Comparison of ENCODE assay signal across 17 mouse cellular contexts in the genomic region with DNA sequence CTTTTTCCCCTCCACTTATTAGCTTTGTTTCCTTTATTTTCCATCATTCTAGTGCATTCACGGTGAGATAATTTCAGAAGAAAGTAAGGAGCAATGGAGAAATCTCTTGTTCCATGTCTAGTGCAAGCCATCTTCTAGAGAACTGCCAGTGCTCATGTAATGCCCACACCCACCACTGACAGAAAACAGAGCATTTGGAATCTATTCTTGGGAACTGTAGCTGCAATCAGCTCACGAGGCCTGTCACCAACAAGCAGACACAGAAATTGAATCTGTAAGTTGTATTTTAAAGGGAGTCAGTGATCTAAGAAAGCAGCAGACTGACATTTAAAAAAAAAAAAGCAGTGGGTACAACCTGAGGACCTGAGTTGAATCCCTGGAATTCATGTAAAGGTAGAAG.
DNase-seq lines count a peak whose midpoint lies in the region; ATAC-seq and TF ChIP-seq lines count a peak whose summit lies in the region.
"Had no signal": no experiment of that assay in that cellular context is flagged by ENCODE, and none has a peak within 500 bp of the region (broad histone marks: within the 10 kb centered on the region; RNA-seq: fewer than 3 reads in every experiment).

No protein-coding gene starts in this region.

- DNase-seq in forebrain, postnatal 0 days: no peak
- DNase-seq in forebrain, embryonic 14.5 days (ENCODE audit: low spot score): no peak
- peak; percentile 38 to 63 for DNase-seq in layer of hippocampus, adult 2 months (ENCODE audit: low spot score in 2 of 2)
- no peak for DNase-seq in layer of hippocampus, adult 8-10 months (ENCODE audit: low spot score in 2 of 2)
- DNase-seq in heart, postnatal 0 days (ENCODE audit: low spot score): peak; percentile 82
- DNase-seq in right cerebral cortex, postnatal 10 days (ENCODE audit: low spot score in 2 of 2): peak; percentile 45 to 70
- no peak for DNase-seq in kidney, postnatal 25 days
- DNase-seq in forebrain, embryonic 11.5 days (ENCODE audit: low spot score): no peak
- DNase-seq: adrenal gland, postnatal 10 days; cerebellum, adult 9-10 months; kidney, adult 9 months; liver; lung, adult 18-20 months; lung, postnatal 4 days had no signal

- no peaks in the 10 kb centered on the region for H3K9me3 ChIP-seq in forebrain, postnatal 0 days (ENCODE audit: low read length)
- H3K9me3 ChIP-seq in forebrain, embryonic 14.5 days (replicated peaks; ENCODE audit: control insufficient read depth, low read length): no peaks in the 10 kb centered on the region
- no peaks in the 10 kb centered on the region for H3K9me3 ChIP-seq in heart, postnatal 0 days (replicated peaks; ENCODE audit: control insufficient read depth, low read length)
- no peaks in the 10 kb centered on the region for H3K9me3 ChIP-seq in forebrain, embryonic 11.5 days (ENCODE audit: control insufficient read depth, low read length)
- H3K9me3 ChIP-seq: forebrain, embryonic 10.5 days; midbrain, embryonic 12.5 days had no signal

- H3K27ac ChIP-seq in forebrain, postnatal 0 days (ENCODE audit: low read depth, low read length): no peak overlapping the region
- no peak overlapping the region for H3K27ac ChIP-seq in forebrain, embryonic 14.5 days (ENCODE audit: low read depth, low read length)
- H3K27ac ChIP-seq in layer of hippocampus, adult 2 months: peak overlapping the region; percentile 51; the same call in 1 of the 2 replicates
- peak overlapping the region; percentile 89 for H3K27ac ChIP-seq in heart, postnatal 0 days (ENCODE audit: low read depth)
- no peak overlapping the region for H3K27ac ChIP-seq in forebrain, embryonic 11.5 days (ENCODE audit: low read depth, low read length)
- H3K27ac ChIP-seq: forebrain, embryonic 10.5 days; midbrain, embryonic 12.5 days had no signal

- no peak overlapping the region for H3K9ac ChIP-seq in forebrain, postnatal 0 days
- no peak overlapping the region for H3K9ac ChIP-seq in forebrain, embryonic 14.5 days (ENCODE audit: low read length)
- no peak overlapping the region for H3K9ac ChIP-seq in heart, postnatal 0 days (replicated peaks; ENCODE audit: low read depth, low read length)
- H3K9ac ChIP-seq in forebrain, embryonic 11.5 days (ENCODE audit: low read length): no peak overlapping the region
- H3K9ac ChIP-seq: midbrain, embryonic 12.5 days had no signal

- H3K36me3 ChIP-seq in forebrain, postnatal 0 days (ENCODE audit: insufficient read depth): no peaks in the 10 kb centered on the region
- no peaks in the 10 kb centered on the region for H3K36me3 ChIP-seq in forebrain, embryonic 14.5 days (ENCODE audit: control insufficient read depth, insufficient read depth, low read length)
- H3K36me3 ChIP-seq in heart, postnatal 0 days (replicated peaks; ENCODE audit: control insufficient read depth, insufficient read depth, low read length): no peaks in the 10 kb centered on the region
- H3K36me3 ChIP-seq in forebrain, embryonic 11.5 days (ENCODE audit: control insufficient read depth, insufficient read depth, low read length): no peaks in the 10 kb centered on the region
- H3K36me3 ChIP-seq: forebrain, embryonic 10.5 days; midbrain, embryonic 12.5 days had no signal

- TF ChIP-seq CTCF in forebrain, postnatal 0 days (IDR thresholded peaks at IDR 0.05; ENCODE audit: low read depth): peak; percentile 22
- peak; percentile 62 for TF ChIP-seq CTCF in layer of hippocampus, adult 2 months (conservative IDR thresholded peaks at IDR 0.05)
- TF ChIP-seq CTCF in heart, postnatal 0 days (IDR thresholded peaks at IDR 0.05; ENCODE audit: low read depth): no peak

- peak; percentile 83 for TF ChIP-seq EP300 in heart, postnatal 0 days (IDR thresholded peaks at IDR 0.05; ENCODE audit: low read depth)

- H3K4me2 ChIP-seq in forebrain, postnatal 0 days (ENCODE audit: low read depth): no peak overlapping the region
- H3K4me2 ChIP-seq in forebrain, embryonic 14.5 days (ENCODE audit: low read length): no peak overlapping the region
- H3K4me2 ChIP-seq in heart, postnatal 0 days (ENCODE audit: low read depth, low read length): no peak overlapping the region
- no peak overlapping the region for H3K4me2 ChIP-seq in forebrain, embryonic 11.5 days (ENCODE audit: low read depth, low read length, severe bottlenecking)
- H3K4me2 ChIP-seq: midbrain, embryonic 12.5 days had no signal

- peak; percentile 74; the same call in 1 of the 2 replicates for ATAC-seq in forebrain, postnatal 0 days
- ATAC-seq in forebrain, embryonic 14.5 days: no peak
- peak; percentile 50 for ATAC-seq in heart, postnatal 0 days (ENCODE audit: insufficient read depth, low read depth)
- ATAC-seq in forebrain, embryonic 11.5 days (replicated peaks; ENCODE audit: low FRiP score): no peak

- no peak overlapping the region for H3K4me3 ChIP-seq in forebrain, postnatal 0 days (ENCODE audit: low read depth, low read length)
- no peak overlapping the region for H3K4me3 ChIP-seq in forebrain, embryonic 14.5 days (ENCODE audit: low read depth, low read length)
- no peak overlapping the region for H3K4me3 ChIP-seq in layer of hippocampus, adult 2 months
- no peak overlapping the region for H3K4me3 ChIP-seq in heart, postnatal 0 days (ENCODE audit: low read depth, low read length)
- no peak overlapping the region for H3K4me3 ChIP-seq in forebrain, embryonic 11.5 days (ENCODE audit: low read depth, low read length)
- H3K4me3 ChIP-seq: forebrain, embryonic 10.5 days; midbrain, embryonic 12.5 days had no signal

- H3K4me1 ChIP-seq in forebrain, postnatal 0 days (ENCODE audit: insufficient read depth): no peaks in the 10 kb centered on the region
- H3K4me1 ChIP-seq in forebrain, embryonic 14.5 days (ENCODE audit: control insufficient read depth, insufficient read depth, low read length): no peaks in the 10 kb centered on the region
- peaks cover 22% of the 10 kb centered on the region for H3K4me1 ChIP-seq in heart, postnatal 0 days (ENCODE audit: control insufficient read depth, insufficient read depth)
- no peaks in the 10 kb centered on the region for H3K4me1 ChIP-seq in forebrain, embryonic 11.5 days (replicated peaks; ENCODE audit: control insufficient read depth, insufficient read depth, low read length)
- H3K4me1 ChIP-seq: midbrain, embryonic 12.5 days had no signal

- 58% methylated on average over 2 of the region's 2 CpGs for WGBS in forebrain, postnatal 0 days
- WGBS in forebrain, embryonic 14.5 days: 82% methylated on average over 2 of the region's 2 CpGs
- WGBS in heart, postnatal 0 days: 33% methylated on average over 2 of the region's 2 CpGs
- WGBS in forebrain, embryonic 11.5 days: 89% methylated on average over 2 of the region's 2 CpGs

- no peaks in the 10 kb centered on the region for H3K27me3 ChIP-seq in forebrain, postnatal 0 days (ENCODE audit: insufficient read depth, low read length)
- no peaks in the 10 kb centered on the region for H3K27me3 ChIP-seq in forebrain, embryonic 14.5 days (replicated peaks; ENCODE audit: control insufficient read depth, insufficient read depth, low read length)
- H3K27me3 ChIP-seq in heart, postnatal 0 days (ENCODE audit: control insufficient read depth, insufficient read depth, low read length): no peaks in the 10 kb centered on the region
- peaks cover 2% of the 10 kb centered on the region for H3K27me3 ChIP-seq in forebrain, embryonic 11.5 days (ENCODE audit: control insufficient read depth, insufficient read depth, low read length)
- H3K27me3 ChIP-seq: CH12.LX; midbrain, embryonic 12.5 days had no signal

Comparison
In these comparisons a context has a peak if more than half of its experiments do, and no peak if none do; other contexts are left out.
1. ATAC-seq: peak in forebrain, postnatal 0 days (single experiment) and heart, postnatal 0 days (single experiment); none in forebrain, embryonic 14.5 days (single experiment) and forebrain, embryonic 11.5 days (single experiment).
2. DNase-seq: peak in layer of hippocampus, adult 2 months (2 of 2), heart, postnatal 0 days (single experiment) and right cerebral cortex, postnatal 10 days (2 of 2); none in forebrain, postnatal 0 days (single experiment), forebrain, embryonic 14.5 days (single experiment), layer of hippocampus, adult 8-10 months (0 of 2), kidney, postnatal 25 days (0 of 2) and forebrain, embryonic 11.5 days (single experiment).
3. H3K27ac ChIP-seq: peak in layer of hippocampus, adult 2 months (single experiment) and heart, postnatal 0 days (single experiment); none in forebrain, postnatal 0 days (single experiment), forebrain, embryonic 14.5 days (single experiment) and forebrain, embryonic 11.5 days (single experiment).